Mouse (Mus musculus): ENCODE measurements around the gene Ankrd10.
"Not testable (repeated sequence)": the region's sequence is repeated elsewhere in the genome, so short reads cannot be mapped to it uniquely, and the experiment has no call there.

Ankrd10 gene

DNA sequence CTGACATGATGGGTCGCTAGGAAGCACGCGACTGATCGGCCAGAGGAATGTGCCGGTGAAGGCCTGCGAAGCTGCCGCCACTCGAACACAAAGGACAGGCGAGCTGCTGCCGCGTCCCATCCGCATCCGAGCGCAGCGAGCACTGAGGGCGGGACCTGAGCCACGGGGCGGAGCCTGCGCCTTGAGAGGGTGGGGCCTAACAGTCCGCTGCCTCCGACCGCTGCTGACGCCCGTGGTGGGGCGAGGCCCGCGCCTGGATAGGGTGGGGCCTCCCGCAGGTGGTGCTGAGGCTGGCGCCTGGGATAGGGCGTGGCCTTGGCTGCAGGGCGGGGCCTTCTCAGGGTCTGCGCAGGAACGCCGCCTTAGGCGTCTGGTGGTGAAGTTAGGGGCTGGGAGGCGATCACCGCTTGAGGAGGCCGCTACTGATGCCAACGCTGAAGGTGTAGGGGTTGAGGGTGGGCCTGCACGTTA lies at the start of gene Ankrd10:
Ankrd10 (minus strand) TSS at position 147 of the 471 bp plus-strand sequence.
- DNase-seq (ENCODE audit: low read depth), result peak; percentile 91

- no peak for DNase-seq (ENCODE audit: low read depth)
Measured at GRCm38 (mm10) chr8:11684558-11684957, 49.0 kb upstream of the Ankrd10 start.

DNA sequence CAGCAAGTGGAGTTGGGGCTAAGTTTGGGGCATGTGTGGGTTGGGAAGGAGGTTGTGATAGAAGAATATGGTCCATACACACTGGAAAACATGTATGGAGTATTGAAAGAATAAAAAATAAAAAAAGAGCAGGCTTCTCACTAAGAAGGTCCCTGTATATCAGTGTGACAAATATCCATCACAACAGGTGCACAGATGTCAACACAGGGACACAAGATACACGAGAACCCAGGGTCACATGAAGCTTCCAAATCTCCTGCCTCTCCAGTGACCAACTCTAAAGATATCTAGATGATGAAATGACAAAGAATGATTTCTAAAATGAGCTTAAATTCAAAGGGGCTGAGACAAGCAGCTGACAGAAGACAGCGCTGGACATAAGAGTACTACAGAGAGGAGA lies 32.8 kb upstream of the Ankrd10 start:
- DNase-seq (ENCODE audit: low read depth), result no peak

DNA sequence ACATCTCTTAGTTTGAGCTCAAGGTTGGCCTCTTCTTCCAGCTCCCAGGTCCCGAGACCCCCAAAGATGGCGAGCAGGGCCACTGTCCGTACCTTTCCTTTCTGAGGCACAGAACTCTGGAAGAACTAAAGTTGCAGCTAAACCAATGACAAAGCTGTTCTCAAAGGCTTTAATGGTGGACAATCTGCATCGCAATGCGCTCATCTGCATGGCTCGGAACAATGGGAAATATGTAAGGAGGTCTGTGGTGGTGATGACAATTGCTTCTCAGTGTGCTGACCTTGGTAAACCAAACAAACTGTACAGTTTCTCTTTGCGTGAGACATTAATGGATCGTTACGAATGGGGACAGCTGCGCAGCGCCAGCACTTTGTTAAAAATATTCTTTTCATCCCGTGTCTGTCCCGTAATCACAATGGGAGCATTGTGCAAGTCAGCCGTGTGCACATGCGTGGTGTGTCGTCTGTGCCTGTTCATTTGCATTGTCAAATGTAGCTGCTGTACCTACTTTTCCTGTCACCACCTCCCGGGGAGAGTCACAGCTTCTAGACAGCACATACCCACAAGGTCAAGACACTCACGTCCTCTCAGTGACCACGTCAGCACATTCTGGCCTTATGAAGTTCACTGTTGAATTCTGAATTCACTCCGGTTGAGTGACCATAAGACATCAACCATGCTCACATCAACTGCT lies 30.6 kb upstream of the Ankrd10 start:
- not testable (repeated sequence) for DNase-seq (ENCODE audit: low read depth)

GRCm38 (mm10) chr8:11661969-11662368 lies 26.4 kb upstream of the Ankrd10 start:
- DNase-seq (ENCODE audit: low read depth), result no peak

DNA sequence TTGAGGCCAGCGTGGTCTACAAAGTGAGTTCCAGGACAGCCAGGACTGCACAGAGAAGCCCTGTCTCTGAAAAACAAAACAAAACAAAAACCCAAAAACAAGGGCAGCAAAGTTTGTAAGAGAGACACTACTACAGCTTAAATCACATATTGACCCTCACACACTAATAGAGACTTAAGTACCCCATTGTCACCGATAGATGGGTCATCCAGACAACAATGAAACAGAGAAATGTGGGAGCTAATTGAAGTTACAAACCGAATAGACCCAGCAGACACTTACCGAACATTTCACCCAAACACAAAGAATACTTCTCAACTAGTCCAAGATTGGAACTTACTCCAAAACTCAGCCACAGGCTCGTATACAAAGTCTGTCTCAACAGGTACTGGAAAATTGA lies 14.5 kb upstream of the Ankrd10 start:
- no peak for DNase-seq (ENCODE audit: low read depth)

- DNase-seq (ENCODE audit: low read depth), result no peak
Measured at GRCm38 (mm10) chr8:11643123-11643522, 7.6 kb upstream of the Ankrd10 start.

GRCm38 (mm10) chr8:11640606-11641005 lies 5.0 kb upstream of the Ankrd10 start:
- no peak for DNase-seq (ENCODE audit: low read depth)

DNA sequence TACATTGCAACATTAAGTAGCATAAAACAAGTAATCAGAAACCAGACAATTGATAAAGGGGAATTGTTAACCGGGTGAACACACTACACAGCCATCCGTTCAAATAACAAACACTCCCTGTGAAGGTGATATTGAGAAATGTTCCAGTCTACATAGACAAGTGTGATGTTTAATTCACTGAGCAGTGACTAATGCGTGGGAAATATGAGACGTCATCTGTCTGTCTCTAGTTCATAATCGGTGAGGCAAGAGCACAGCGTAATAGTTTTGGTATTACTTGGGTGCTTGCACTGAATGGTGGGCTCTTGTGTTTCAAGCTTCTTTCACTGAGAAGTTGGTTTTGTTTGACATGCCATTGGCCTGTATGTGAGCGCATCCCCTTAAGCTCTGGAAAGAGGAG lies 2.0 kb upstream of the Ankrd10 start:
- DNase-seq (ENCODE audit: low read depth), result no peak

DNA sequence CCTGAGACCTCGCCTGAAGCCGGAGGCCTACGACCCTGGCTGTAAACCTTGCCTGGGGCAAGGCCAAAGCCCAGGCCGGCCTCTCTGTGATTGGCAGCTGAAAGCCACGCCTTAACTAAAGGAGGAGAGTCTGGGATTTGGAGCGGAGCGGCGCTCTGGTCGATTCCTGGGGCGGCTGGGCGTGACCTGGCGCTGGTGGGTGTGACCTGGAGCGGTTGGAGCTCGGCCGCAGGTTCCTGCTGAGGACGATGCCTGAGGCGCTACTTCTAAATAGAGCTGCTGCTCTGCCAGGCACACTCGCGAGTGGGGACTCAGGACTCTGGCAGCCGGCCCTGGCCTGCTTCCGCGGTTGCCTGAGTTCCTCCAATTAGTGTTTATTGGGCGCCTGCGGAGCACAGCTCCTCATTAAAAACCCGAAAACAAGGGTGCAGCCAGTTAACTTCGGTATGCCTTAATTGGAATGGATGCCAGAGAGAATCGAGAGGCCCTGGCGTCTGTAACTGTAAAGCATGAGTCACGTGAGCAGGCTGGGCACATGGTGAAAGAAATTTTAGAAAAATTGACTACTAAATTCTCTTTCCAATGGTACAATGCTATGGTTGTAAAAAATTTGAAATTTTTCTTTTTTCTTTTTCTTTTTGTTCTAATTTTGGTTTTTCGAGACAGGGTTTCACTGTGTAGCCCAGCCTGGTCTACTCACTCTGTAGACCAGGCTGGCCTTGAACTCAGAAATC lies 934 bp upstream of the Ankrd10 start:
- DNase-seq (ENCODE audit: low read depth), result peak; percentile 85

GRCm38 (mm10) chr8:11635012-11635577 lies 462 bp downstream of the Ankrd10 start:
- peak; percentile 89 for DNase-seq (ENCODE audit: low read depth)

DNA sequence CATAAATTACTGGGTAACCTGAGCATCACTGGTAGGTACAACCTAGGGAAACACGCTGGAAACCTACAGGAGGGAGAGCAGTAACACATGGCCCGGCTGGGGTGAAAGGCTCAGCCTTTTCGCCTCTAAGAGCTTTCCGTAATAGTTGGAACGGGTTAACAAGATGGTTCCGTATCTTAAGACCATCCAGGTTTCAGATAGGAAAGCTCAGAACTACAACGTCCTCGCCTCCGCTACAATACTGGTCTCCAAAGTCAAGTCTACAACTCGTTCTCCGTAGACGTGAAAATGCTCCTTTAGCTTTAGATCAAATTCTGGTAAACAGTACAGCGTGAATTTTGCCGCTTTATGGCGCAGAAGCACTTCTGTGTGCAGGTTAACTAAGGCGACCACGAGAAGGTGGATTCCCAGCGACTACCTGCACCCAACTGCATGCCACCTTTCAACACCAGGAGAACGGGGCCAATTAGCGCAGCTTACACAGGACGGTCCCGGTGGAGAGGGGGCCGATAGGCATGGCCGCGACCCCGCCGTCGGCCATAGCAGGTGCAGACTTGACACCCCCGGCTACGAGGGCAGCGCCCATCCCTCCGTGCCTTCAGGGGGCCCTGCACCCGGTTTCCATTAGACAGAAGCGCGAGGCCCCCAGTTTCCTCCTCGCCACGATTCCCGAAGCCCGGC lies 1.1 kb downstream of the Ankrd10 start:
- DNase-seq (ENCODE audit: low read depth), result peak; percentile 22

GRCm38 (mm10) chr8:11633414-11633813 lies 2.1 kb downstream of the Ankrd10 start:
- DNase-seq (ENCODE audit: low read depth), result no peak

DNA sequence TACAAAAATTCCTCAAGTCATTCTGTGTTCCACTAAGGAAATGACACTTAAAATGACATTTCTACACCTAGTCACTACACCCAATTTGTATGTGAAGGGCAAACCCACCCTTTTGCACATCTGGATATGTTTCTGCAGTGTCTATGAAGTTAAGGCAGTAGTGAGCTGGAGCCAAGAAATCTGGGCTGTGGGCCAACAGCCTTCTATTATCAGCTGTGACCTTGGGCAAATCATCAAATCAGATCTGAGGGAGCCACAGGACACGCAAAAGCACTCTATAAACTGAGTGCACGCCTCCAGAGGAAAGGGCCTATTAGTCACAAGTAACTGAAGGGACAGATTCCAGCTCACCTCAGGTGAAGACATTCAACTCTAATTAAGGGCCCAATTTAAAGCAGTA lies 3.2 kb downstream of the Ankrd10 start:
- no peak for DNase-seq (ENCODE audit: low read depth)

DNA sequence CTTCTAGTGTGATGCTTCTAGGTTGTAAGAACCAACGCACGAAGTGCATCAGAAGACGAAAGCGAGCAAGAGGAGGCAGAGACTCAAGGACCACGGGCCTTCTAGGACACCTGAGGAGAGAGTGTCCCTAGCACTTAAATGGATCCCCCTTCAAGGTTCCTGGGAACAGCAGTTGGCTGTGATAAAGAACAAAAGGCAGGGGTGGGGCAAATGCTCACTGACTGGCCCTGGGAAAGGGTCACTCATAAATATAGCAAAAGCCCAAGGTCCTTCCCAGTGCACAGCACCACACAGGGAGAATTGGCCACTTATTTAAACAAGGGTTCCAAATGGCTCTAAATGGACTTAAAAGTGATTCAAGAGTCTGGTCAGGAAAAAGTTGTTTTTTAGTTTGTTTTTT lies 6.4 kb downstream of the Ankrd10 start:
- no peak for DNase-seq (ENCODE audit: low read depth)

DNA sequence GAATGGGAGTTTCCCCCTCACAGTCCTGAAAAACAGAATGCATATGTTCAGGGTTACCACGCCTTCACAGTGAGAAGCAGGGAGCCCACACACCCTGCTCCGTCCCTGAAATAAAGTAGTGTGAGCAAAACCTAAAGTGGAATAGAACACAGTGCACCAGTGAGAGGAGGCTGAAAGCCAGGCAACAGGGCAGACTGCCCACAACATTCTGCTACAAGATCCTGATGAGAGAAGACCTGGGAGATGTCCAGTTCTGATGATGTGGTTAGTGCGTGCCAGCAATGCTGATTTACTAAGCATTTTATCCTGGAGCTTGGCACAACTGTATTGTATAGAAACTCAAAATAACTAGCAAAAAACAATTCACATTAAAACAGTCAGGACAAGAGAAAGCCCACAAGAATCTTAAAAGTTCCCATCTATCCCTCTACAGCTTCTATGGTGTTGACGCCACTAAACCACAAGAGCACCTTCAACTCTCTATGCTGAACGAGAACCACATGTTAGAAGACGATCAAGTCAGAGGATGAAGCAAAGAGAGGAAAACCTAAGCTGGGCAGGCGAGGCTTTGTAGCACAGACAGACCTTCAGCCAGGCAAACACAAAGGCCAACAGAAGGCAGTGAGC lies 6.9 kb downstream of the Ankrd10 start:
- DNase-seq (ENCODE audit: low read depth), result no peak

DNA sequence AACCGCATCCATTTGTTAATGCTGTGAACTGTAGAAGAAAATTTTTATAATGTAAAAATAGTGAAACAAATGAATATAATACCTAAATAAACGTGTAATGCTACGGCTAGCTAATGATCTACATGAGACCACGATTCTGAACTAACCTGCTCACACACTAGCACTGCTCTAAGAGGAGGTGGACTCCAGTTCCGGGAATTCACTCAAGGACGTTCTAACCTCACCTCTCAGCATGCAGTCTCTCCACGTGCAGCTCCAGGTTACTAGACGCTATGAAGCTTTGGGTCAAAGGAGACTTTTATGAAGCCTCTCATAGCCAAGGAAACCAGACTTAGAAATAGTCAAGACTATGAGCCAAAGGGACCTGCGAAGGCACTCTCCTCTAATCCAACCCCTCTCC lies 7.8 kb downstream of the Ankrd10 start:
- DNase-seq (ENCODE audit: low read depth), result no peak

DNA sequence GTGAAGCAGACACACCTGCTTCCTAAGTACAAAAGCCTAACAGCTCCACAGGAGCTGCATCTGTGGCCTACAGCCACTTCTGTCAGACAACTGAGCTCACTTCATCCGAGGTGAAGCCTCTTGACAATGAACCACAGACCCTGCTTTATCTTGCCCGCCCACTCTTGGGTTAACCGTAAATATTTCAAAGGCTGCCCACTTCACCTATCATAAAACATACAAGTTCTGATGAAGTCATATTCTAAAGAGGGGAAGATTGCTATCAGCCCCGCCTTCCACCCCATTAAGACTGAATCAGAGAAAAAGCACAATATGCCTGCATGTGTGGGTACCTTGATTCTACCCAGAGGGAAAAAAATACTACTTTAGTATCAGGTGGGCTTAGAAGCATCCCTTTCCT lies 10.5 kb downstream of the Ankrd10 start:
- DNase-seq (ENCODE audit: low read depth), result no peak

DNA sequence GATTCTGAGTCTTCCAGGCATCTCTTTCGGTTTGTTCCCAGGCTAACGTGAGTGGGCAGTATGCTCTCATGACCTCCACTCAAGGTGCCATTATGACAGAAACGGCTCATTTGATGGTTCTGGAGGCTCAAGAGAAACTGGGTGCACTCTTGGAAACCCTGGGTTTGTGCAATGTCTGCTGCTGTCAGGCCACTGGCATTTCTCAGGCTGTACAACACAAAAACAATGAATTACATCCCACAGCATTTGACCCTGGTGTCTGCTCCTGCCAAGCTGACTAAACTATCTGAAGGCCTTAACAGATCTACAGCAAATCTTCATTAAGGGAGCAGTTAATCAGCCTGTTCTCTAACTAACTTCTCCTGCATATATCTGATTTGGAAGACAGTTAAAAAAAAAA lies 16.5 kb downstream of the Ankrd10 start:
- no peak for DNase-seq (ENCODE audit: low read depth)

DNA sequence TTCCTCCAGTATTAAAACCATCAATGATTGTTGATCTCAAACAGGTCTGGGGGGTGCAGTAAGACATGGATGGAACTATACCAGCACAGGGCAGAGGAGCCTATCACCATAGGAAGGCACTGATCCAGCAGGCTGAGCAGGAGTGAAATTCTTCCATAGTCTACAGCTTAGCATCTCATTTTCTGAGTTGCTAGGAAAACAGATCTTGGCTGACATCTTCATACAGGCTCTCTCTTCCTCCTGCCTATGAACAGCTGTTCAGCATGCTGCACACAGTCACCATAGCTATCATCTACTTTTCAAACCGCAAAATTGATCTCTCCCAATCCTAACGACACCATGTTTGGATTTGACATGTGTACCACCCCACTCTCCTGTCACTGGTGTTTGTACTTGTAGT lies 17.5 kb downstream of the Ankrd10 start:
- DNase-seq (ENCODE audit: low read depth), result no peak

GRCm38 (mm10) chr8:11616294-11616693 lies 19.3 kb downstream of the Ankrd10 start:
- peak; percentile 36 for DNase-seq (ENCODE audit: low read depth)
